Mouse (Mus musculus): ENCODE results near the gene Dnph1. TPM values are rescaled to one million over a fixed set of nuclear protein-coding genes. Genes with fewer than 3 reads are reported as not detected.

Dnph1 gene
- polyA plus RNA-seq, 1 experiment from 2014 or later = 70.1 TPM

DNA sequence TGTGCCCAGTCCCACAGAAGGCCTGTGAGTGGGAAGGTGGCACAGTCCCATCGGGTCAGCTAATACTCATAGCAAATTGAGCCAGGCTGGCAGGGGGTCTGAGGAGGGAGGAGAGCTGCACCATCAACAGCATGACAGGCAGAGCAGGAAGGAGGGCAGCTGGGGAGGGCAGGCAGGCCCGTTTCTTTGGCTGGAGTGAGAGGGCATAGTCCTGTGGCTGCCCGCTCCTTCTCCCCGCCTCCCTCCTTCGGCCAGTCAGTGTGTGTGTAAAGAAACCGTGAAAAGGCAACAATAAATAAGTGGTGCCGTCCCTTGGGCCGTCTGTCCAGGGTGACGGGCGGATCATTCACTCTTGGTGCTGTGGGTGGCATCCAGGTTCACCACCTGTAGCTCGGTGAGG, 52.2 kb downstream of the Dnph1 start:
- H3K4me3 ChIP-seq = no peak overlapping the region
- DNase-seq (ENCODE audit: low spot score) = no peak
- no peaks in the 10 kb centered on the region for H3K9me3 ChIP-seq (replicated peaks)
- peaks cover 34% of the 10 kb centered on the region for H3K27me3 ChIP-seq (ENCODE audit: low read depth, poor library complexity, severe bottlenecking)
- H3K36me3 ChIP-seq = peaks cover 50% of the 10 kb centered on the region
- H3K4me1 ChIP-seq = peaks cover 52% of the 10 kb centered on the region
- no peak overlapping the region for H3K27ac ChIP-seq
- 66% methylated on average over 11 of the region's 11 CpGs for WGBS

DNA sequence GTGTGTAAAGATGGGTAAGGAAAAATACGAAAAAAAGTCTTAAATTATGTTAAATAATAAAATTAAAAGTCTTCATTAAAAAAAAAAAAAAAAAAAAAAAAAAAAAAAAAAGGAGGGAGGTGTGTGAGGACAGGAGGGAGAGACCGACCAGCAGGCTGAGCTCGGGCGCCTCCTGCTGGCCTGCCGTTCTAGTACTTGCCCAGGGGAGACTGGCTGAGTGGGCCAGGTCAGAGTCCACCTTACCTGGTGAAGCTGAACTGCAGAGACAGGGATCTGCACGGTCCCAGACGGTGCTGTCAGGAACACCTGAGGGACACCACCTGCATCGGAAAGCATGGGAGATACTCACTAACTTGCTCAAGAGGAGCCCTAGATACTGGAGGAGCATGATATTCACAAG, 52.7 kb downstream of the Dnph1 start:
- peaks cover 50% of the 10 kb centered on the region for H3K36me3 ChIP-seq
- H3K4me1 ChIP-seq = peaks cover 57% of the 10 kb centered on the region

More for the DNA sequence above, 52.7 kb downstream of the Dnph1 start:
- Histone ChIP-seq H3K4me3 (no peak overlapping the region), H3K27ac (no peak overlapping the region), H3K9me3 (replicated peaks) (no peaks in the 10 kb centered on the region), H3K27me3 (ENCODE audit: low read depth, poor library complexity, severe bottlenecking) (peaks cover 34% of the 10 kb centered on the region)
- 25% methylated on average over 8 of the region's 8 CpGs for WGBS
- DNase-seq (ENCODE audit: low spot score) = peak; percentile 82

Other genes starting within 250 kb of the Dnph1 start
- gene Polr1c, start 248.7 kb upstream of the Dnph1 start, polyA plus RNA-seq (2016; fragmentation: Nextera tagmentation; extraction: Ambion mirVana) = 132 and 144 TPM in 2 replicates
- 73.0 and 81.9 TPM in 2 replicates for gene Yipf3, start 248.6 kb upstream of the Dnph1 start, polyA plus RNA-seq (2016; fragmentation: Nextera tagmentation; extraction: Ambion mirVana)
- gene Lrrc73, start 243.2 kb upstream of the Dnph1 start, polyA plus RNA-seq (2016; fragmentation: Nextera tagmentation; extraction: Ambion mirVana) = 0.25 and 0.44 TPM in 2 replicates
- gene Tjap1, start 213.7 kb upstream of the Dnph1 start, polyA plus RNA-seq (2016; fragmentation: Nextera tagmentation; extraction: Ambion mirVana) = 60.3 and 61.2 TPM in 2 replicates
- gene Dlk2, start 199.3 kb upstream of the Dnph1 start, polyA plus RNA-seq (2016; fragmentation: Nextera tagmentation; extraction: Ambion mirVana) = 0.65 and 1.3 TPM in 2 replicates
- gene Abcc10, start 168.4 kb upstream of the Dnph1 start, polyA plus RNA-seq (2016; fragmentation: Nextera tagmentation; extraction: Ambion mirVana) = 4.5 and 5.7 TPM in 2 replicates
- 7.9 and 9.4 TPM in 2 replicates for gene Zfp318, start 113.0 kb upstream of the Dnph1 start, polyA plus RNA-seq (2016; fragmentation: Nextera tagmentation; extraction: Ambion mirVana)
- 0.21 and 0.44 TPM in 2 replicates for gene Crip3, start 67.8 kb upstream of the Dnph1 start, polyA plus RNA-seq (2016; fragmentation: Nextera tagmentation; extraction: Ambion mirVana)
- not detected in 2 replicates for gene Slc22a7, start 58.3 kb upstream of the Dnph1 start, polyA plus RNA-seq (2016; fragmentation: Nextera tagmentation; extraction: Ambion mirVana)
- gene Ttbk1, start 9.0 kb upstream of the Dnph1 start, polyA plus RNA-seq (2016; fragmentation: Nextera tagmentation; extraction: Ambion mirVana) = 0.09 and 0.34 TPM in 2 replicates
- 2.4 and 5.6 TPM in 2 replicates for gene Cul9, start 49.7 kb downstream of the Dnph1 start, polyA plus RNA-seq (2016; fragmentation: Nextera tagmentation; extraction: Ambion mirVana)
- gene Srf, start 59.5 kb downstream of the Dnph1 start, polyA plus RNA-seq (2016; fragmentation: Nextera tagmentation; extraction: Ambion mirVana) = 8.3 and 9.0 TPM in 2 replicates
- 102 and 142 TPM in 2 replicates for gene Ptk7, start 132.8 kb downstream of the Dnph1 start, polyA plus RNA-seq (2016; fragmentation: Nextera tagmentation; extraction: Ambion mirVana)
- gene Klc4, start 149.3 kb downstream of the Dnph1 start, polyA plus RNA-seq (2016; fragmentation: Nextera tagmentation; extraction: Ambion mirVana) = 23.6 and 28.8 TPM in 2 replicates
- gene Mrpl2, start 149.5 kb downstream of the Dnph1 start, polyA plus RNA-seq (2016; fragmentation: Nextera tagmentation; extraction: Ambion mirVana) = 140 and 144 TPM in 2 replicates
- 40.3 and 48.0 TPM in 2 replicates for gene Cul7, start 153.6 kb downstream of the Dnph1 start, polyA plus RNA-seq (2016; fragmentation: Nextera tagmentation; extraction: Ambion mirVana)
- 70.8 and 72.5 TPM in 2 replicates for gene Rrp36, start 177.6 kb downstream of the Dnph1 start, polyA plus RNA-seq (2016; fragmentation: Nextera tagmentation; extraction: Ambion mirVana)
- gene Mea1, start 182.1 kb downstream of the Dnph1 start, polyA plus RNA-seq (2016; fragmentation: Nextera tagmentation; extraction: Ambion mirVana) = 143 and 145 TPM in 2 replicates
- gene Klhdc3, start 184.2 kb downstream of the Dnph1 start, polyA plus RNA-seq (2016; fragmentation: Nextera tagmentation; extraction: Ambion mirVana) = 143 and 150 TPM in 2 replicates
- 152 and 160 TPM in 2 replicates for gene Ppp2r5d, start 208.4 kb downstream of the Dnph1 start, polyA plus RNA-seq (2016; fragmentation: Nextera tagmentation; extraction: Ambion mirVana)
- gene Pex6, start 214.8 kb downstream of the Dnph1 start, polyA plus RNA-seq (2016; fragmentation: Nextera tagmentation; extraction: Ambion mirVana) = 24.6 and 26.9 TPM in 2 replicates
- gene Gnmt, start 232.5 kb downstream of the Dnph1 start, polyA plus RNA-seq (2016; fragmentation: Nextera tagmentation; extraction: Ambion mirVana) = 0.48 and 0.83 TPM in 2 replicates